Mouse (Mus musculus) erythroblast, adult 5-6 weeks (primary cell): ENCODE measurements around the gene Gid8. TPM values are rescaled to one million over a fixed set of nuclear protein-coding genes. Genes with fewer than 3 reads are reported as not detected.

Experiments used
- ATAC-seq: replicated peaks from 2 replicates; pipeline ENCODE4 v1.8.0; 2016; ENCODE audit warnings: moderate number of reproducible peaks, mild to moderate bottlenecking, moderate TSS enrichment, inconsistent platforms; ENCODE audit not compliant: poor library complexity, low FRiP score, severe bottlenecking
- total RNA-seq, 2 experiments: library from RNA; stranded (forward) in 1 of 2; stranded (reverse) in 1 of 2; fragments of 150-400 nt in 1 of 2; fragments of 200-764, 138-1000 nt in 1 of 2; gene quantifications; 2 replicates each; pipeline versions ENCODE4 v1.2.3 to v1.2.4; 2015 to 2017; ENCODE audit warnings: low replicate concordance in 2 of 2

The Gid8 gene
- total RNA-seq, 2 experiments from 2014 or later, result 49.8 to 113 TPM

DNA sequence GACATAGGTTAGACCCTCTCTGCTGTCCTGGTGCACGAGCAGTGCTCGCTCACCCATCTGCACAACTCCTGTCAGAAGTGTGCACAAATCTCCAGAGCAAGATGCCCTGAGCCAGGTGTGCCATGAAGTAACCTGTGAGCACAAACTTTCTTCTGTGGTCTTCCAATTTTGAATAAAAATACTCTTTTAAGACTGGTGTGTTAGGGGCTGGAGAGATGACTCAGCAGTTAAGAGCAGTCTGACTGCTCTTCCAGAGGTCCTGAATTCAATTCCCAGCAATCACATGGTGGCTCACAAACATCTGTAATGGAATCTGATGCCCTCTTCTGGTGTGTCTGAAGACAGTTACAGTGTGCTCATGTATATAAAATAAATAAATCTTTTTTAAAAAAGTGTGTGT is 33.4 kb downstream of the Gid8 start:
- no peak for ATAC-seq

GRCm38 (mm10) chr2:180745248-180745927 is 35.5 kb downstream of the Gid8 start:
- ATAC-seq, result peak; percentile 93

DNA sequence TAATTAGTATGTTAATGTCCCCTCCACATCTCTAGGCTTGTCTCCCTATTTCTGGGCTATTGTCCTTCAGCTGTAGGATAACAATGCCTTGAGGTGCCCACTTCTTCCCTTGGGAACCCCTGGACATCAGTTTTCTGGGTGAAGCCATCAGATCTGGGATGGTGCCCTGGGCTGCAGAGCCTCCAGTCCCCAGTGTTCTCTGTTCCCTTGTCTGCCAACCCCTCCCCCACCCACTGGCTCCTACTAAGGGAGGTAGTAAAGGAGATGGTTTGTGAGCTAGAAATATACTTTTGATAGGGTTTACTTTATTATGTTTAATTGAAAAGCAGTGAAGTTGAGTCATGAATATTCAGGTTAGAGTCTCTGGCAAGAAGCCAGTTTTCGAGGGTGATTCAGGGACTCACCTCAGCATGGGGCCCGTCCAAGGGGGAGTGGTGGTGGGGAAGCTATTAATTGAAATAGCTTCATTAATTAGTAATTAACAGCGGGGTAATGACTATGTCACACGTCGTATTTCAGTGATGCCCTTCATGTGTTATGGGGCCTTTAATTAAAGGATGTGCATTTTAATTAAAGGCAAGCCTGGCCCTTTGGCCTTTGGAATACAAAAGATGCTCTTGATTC is 36.8 kb downstream of the Gid8 start:
- no peak for ATAC-seq

DNA sequence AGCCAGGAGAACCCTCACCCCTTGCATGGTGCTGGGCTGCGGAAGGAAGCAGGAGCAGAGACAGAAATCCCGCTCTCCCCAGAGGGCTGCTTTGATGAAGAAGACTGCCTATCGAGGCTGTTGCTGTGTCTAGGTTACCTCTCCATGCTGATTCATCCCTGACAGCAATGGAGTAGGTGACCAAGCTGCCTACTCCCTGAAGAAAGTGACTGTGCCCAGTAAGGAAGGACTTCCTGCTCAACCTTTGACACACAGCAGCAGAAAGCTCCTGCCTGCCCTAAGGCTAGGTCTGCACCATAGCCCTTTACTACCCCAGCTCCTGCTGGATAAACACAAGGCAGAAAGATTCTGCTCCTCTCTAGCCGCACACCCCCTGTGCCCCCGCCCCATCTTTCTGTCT is 39.0 kb downstream of the Gid8 start:
- no peak for ATAC-seq

DNA sequence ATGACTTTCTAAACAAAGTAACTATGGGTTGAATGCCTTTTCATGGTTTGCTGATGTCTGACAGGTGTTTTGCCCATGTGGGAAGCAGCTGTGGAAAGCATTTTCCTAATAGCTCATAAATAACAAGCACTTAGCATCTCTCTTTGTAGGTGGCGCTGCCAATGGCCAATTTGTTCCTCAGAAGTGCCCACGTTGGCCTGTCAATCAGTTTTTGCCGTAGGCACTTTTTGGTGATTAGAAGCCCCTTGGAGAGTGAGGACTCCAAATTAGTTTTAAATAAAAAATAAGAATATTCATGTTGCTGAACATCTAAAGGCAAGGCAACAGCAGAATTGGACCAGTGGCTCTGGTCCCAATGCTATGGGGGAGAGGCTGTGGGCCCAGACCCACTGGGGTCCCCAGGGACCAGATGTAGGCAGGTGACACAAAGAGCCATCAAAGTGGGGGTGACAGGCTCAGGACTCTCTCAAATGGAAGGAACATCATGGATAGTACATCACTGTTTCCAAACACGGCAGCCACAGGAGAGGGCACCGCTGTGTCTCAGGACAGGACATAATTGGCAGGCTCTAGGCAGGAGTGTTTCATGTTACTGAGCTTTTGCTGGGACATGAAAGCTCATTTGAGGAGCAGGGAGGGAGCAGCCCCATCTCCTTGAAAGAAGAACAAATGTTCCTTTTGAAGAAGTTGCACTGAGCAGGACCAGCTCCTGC is 45.2 kb downstream of the Gid8 start:
- no peak for ATAC-seq

DNA sequence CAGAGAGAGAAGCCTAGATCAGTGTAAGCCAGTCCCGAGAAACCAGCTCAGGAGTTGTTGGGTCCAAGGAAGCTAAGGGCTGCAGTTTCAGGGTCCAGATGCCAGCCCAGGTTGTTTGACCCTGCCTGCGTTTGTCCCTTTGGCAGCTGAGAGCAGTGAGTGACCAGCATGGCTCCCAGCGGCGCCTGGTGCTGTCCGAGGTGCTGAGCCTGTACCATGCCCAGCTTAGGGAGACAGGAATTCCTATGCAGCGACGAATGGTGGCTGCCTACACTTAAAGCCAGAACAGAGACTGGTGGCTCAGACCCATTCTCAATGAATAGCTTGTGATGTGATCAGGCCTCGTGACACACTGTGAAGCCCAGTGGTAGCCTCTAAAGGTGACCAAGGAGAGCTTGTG is 46.0 kb downstream of the Gid8 start:
- 0 out of 2 replicates have a peak, but pooled peaks have one; percentile 34 for ATAC-seq

DNA sequence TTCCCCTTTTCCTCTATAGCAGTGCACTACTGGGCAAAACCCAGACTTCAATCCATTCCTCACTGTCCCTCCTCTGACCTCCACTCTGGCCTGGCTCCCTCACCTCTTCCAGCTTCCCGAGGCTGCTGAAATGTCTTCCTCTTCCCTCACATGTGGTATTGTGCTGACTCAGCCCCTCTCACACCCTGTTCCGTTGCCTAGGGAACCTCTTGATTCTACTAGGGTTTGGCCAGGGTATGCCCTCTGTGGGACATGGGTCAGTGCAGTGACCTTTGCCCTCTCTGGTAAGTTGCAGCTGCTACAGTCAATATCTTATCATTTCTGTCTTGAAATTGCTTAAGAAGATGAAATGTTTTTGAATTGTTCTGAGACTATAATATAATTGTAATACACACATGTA is 46.9 kb downstream of the Gid8 start:
- ATAC-seq, result no peak

- ATAC-seq, result no peak
Observed at GRCm38 (mm10) chr2:180758513-180759263, 48.8 kb downstream of the Gid8 start.

DNA sequence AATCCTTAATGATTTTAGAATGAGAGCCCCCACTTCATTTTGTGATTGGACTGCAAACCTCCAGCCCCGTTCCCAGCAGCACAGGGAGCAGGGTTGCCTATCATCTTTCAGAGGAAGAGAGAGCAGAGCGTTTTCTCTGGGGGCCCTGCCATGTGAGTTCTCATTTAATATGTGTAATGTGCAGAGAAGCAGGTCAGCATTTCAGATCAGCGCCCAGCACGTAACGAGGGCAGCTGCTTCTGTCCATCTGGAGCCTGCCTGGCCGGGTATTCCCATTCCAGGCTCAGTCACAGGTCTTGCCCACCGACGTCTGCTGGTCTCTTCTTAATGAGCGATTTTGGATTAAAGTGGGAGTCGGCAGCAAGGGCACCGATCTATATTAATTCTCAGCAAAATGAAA is 55.1 kb downstream of the Gid8 start:
- no peak for ATAC-seq

DNA sequence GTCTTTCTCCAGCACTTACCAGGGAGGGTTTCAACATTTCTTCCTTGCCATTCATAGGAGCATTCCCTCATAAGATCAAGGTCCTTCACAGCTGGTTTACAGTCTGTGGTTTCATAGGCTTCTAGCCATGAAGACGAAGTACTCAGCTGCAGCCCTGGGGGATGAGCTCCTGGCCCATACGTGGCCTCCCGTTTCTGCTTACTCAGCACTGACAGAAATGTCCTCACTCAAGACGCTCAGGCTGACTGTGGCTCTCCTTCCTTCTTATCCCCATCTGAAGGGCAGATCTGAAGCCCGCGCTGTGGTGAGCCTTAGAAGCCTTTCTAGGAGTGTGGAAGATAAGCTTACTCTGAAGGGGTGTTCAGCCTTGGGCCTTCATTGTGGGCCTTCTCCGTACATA is 55.8 kb downstream of the Gid8 start:
- no peak for ATAC-seq

Other genes starting within 250 kb of the Gid8 start
- gene Ntsr1, start 210.1 kb upstream of the Gid8 start, total RNA-seq (2015; ENCODE audit: low replicate concordance), result not detected in 2 replicates
- not detected in 2 replicates for gene Ntsr1, start 210.1 kb upstream of the Gid8 start, total RNA-seq (2017; ENCODE audit: low replicate concordance)
- 10.0 and 10.4 TPM in 2 replicates for gene Mrgbp, start 128.8 kb upstream of the Gid8 start, total RNA-seq (2015; ENCODE audit: low replicate concordance)
- gene Mrgbp, start 128.8 kb upstream of the Gid8 start, total RNA-seq (2017; ENCODE audit: low replicate concordance), result 7.1 and 17.3 TPM in 2 replicates
- gene Ogfr, start 120.9 kb upstream of the Gid8 start, total RNA-seq (2015; ENCODE audit: low replicate concordance), result 11.5 and 18.8 TPM in 2 replicates
- gene Ogfr, start 120.9 kb upstream of the Gid8 start, total RNA-seq (2017; ENCODE audit: low replicate concordance), result 22.2 and 27.9 TPM in 2 replicates
- gene Col9a3, start 112.3 kb upstream of the Gid8 start, total RNA-seq (2015; ENCODE audit: low replicate concordance), result not detected in 2 replicates
- gene Col9a3, start 112.3 kb upstream of the Gid8 start, total RNA-seq (2017; ENCODE audit: low replicate concordance), result 0.94 and 2.2 TPM in 2 replicates
- gene Tcfl5, start 67.4 kb upstream of the Gid8 start, total RNA-seq (2015; ENCODE audit: low replicate concordance), result not detected in 2 replicates
- not detected in 2 replicates for gene Tcfl5, start 67.4 kb upstream of the Gid8 start, total RNA-seq (2017; ENCODE audit: low replicate concordance)
- 25.2 and 25.3 TPM in 2 replicates for gene Dido1, start 118 bp upstream of the Gid8 start, total RNA-seq (2015; ENCODE audit: low replicate concordance)
- gene Dido1, start 118 bp upstream of the Gid8 start, total RNA-seq (2017; ENCODE audit: low replicate concordance), result 45.2 and 57.2 TPM in 2 replicates
- 10.6 and 16.1 TPM in 2 replicates for gene Slc17a9, start 15.1 kb downstream of the Gid8 start, total RNA-seq (2015; ENCODE audit: low replicate concordance)
- gene Slc17a9, start 15.1 kb downstream of the Gid8 start, total RNA-seq (2017; ENCODE audit: low replicate concordance), result 1.5 and 3.1 TPM in 2 replicates
- gene Bhlhe23, start 66.8 kb downstream of the Gid8 start, total RNA-seq (2015; ENCODE audit: low replicate concordance), result not detected in 2 replicates
- not detected in 2 replicates for gene Bhlhe23, start 66.8 kb downstream of the Gid8 start, total RNA-seq (2017; ENCODE audit: low replicate concordance)
- 15.0 and 17.3 TPM in 2 replicates for gene Ythdf1, start 210.8 kb downstream of the Gid8 start, total RNA-seq (2015; ENCODE audit: low replicate concordance)
- 7.0 and 11.8 TPM in 2 replicates for gene Ythdf1, start 210.8 kb downstream of the Gid8 start, total RNA-seq (2017; ENCODE audit: low replicate concordance)
- gene Birc7, start 218.9 kb downstream of the Gid8 start, total RNA-seq (2015; ENCODE audit: low replicate concordance), result not detected in 2 replicates
- not detected in 2 replicates for gene Birc7, start 218.9 kb downstream of the Gid8 start, total RNA-seq (2017; ENCODE audit: low replicate concordance)
- gene Nkain4, start 244.6 kb downstream of the Gid8 start, total RNA-seq (2015; ENCODE audit: low replicate concordance), result not detected in 2 replicates
- not detected in 2 replicates for gene Nkain4, start 244.6 kb downstream of the Gid8 start, total RNA-seq (2017; ENCODE audit: low replicate concordance)